Mouse (Mus musculus) liver, postnatal 0 days (tissue): ENCODE data around the gene Tuba3a.

ENCODE experiments used
- CTCF ChIP-seq: sonication (generic); IDR thresholded peaks from 2 replicates; pipeline ENCODE4 v1.5.1; 2016; ENCODE audit warnings: antibody characterized with exemption, low read depth
- EP300 ChIP-seq: IDR thresholded peaks from 2 replicates; pipeline ENCODE4 v1.6.1; 2016; ENCODE audit warnings: antibody characterized with exemption, low read depth, mild to moderate bottlenecking

GRCm38 (mm10) chr6:125322794-125323193 is 37.0 kb upstream of the Tuba3a start:
- TF ChIP-seq CTCF (no peak), EP300 (no peak)
